Mouse (Mus musculus): ENCODE data around the gene Caln1. TPM values are rescaled to one million over a fixed set of nuclear protein-coding genes. Genes with fewer than 3 reads are reported as not detected.

The Caln1 gene
- total RNA-seq, 1 experiment, result not detected

DNA sequence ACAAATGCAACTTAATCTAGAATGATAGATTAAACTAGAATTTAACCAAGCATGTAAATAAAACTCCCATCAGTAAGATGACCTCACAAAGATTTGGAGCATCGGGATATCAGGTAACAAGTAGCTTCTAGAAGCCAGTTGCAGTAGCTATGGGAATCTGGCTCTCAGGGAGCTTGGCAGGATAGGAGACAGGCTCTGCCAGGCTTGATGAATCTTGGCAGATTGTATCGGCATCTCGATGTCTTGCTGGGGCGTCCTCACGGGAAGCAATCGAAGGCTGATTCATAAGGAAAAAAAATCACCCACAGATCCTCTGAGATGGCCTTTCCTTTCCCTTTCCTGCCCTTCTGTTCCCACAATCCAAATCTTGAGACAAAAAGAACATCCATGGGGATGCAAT, 396.5 kb downstream of the Caln1 start:
- H3K4me1 ChIP-seq (ENCODE audit: control insufficient read depth in 2 of 2, insufficient read depth in 2 of 2, low read length in 2 of 2, poor library complexity in 1 of 2), result no peaks in the 10 kb centered on the region
- no peak for DNase-seq (ENCODE audit: low read depth, low spot score)
- H3K36me3 ChIP-seq (ENCODE audit: control insufficient read depth, insufficient read depth, low read length, poor library complexity, severe bottlenecking), result no peaks in the 10 kb centered on the region
- in situ Hi-C loops (cut with MboI; ENCODE audit: low sequenced_read_pairs in 2 of 2, unreplicated experiment in 2 of 2), result no loop called here
- H3K9ac ChIP-seq (ENCODE audit: insufficient read depth, low read depth, low read length, poor library complexity, severe bottlenecking), result no peak overlapping the region
- TF ChIP-seq ZNF384 (IDR thresholded peaks at IDR 0.05; ENCODE audit: low read depth, low read length) (no peak), CHD2 (IDR thresholded peaks at IDR 0.05; ENCODE audit: low read depth, low read length) (no peak), MAFK (IDR thresholded peaks at IDR 0.05; ENCODE audit: insufficient read depth, low read depth, low read length) (no peak), HCFC1 (IDR thresholded peaks at IDR 0.05; ENCODE audit: borderline replicate concordance, insufficient read depth, low read length) (no peak), ZC3H11A (IDR thresholded peaks at IDR 0.05; ENCODE audit: borderline replicate concordance, low read depth, low read length) (no peak)
- no peak overlapping the region for H3K4me3 ChIP-seq (ENCODE audit: insufficient read depth in 1 of 2, low read depth in 1 of 2, low read length in 2 of 2, poor library complexity in 1 of 2, severe bottlenecking in 1 of 2)
- H3K27ac ChIP-seq (ENCODE audit: insufficient read depth, low read depth, low read length, poor library complexity, severe bottlenecking), result no peak overlapping the region
- H3K9me3 ChIP-seq (ENCODE audit: control insufficient read depth, insufficient read depth, low read depth, low read length), result no peaks in the 10 kb centered on the region

DNA sequence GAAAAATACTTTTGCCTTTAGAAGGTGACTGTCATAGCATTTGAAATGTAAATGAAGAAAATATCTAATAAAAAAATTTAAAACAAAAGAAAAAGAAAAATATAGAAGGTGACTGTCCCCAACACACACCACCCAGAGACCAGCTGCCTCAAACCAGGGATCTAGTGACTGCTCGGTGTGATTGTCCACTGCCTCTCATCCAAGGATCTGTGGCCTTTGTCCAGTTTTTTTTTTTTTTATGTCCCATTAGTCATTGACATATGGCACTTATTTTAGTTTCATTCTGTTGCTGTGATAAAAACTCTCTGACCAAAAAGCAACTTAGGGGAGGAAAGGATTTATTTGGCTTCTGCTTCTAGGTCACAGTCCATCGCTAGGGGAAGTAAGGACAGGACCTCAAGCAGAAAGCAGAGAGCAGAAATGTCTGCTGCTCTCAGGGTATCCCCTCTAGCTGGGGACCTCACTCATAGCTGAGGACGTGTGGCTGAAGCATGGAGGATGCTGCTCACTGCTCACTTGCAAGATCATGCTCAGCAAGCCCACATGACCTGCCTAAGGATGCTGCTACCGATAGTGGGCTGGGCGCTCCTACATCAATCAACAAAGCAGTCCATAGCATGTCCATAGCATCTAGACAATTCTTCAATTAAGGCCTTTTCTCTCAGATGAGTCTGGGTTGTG, 401.9 kb downstream of the Caln1 start:
- TF ChIP-seq ZC3H11A (IDR thresholded peaks at IDR 0.05; ENCODE audit: borderline replicate concordance, low read depth, low read length) (no peak), CHD2 (IDR thresholded peaks at IDR 0.05; ENCODE audit: low read depth, low read length) (no peak), HCFC1 (IDR thresholded peaks at IDR 0.05; ENCODE audit: borderline replicate concordance, insufficient read depth, low read length) (no peak), ZNF384 (IDR thresholded peaks at IDR 0.05; ENCODE audit: low read depth, low read length) (no peak), MAFK (IDR thresholded peaks at IDR 0.05; ENCODE audit: insufficient read depth, low read depth, low read length) (no peak)
- Histone ChIP-seq H3K27ac (ENCODE audit: insufficient read depth, low read depth, low read length, poor library complexity, severe bottlenecking) (no peak overlapping the region), H3K36me3 (ENCODE audit: control insufficient read depth, insufficient read depth, low read length, poor library complexity, severe bottlenecking) (no peaks in the 10 kb centered on the region), H3K4me3 (ENCODE audit: insufficient read depth in 1 of 2, low read depth in 1 of 2, low read length in 2 of 2, poor library complexity in 1 of 2, severe bottlenecking in 1 of 2) (no peak overlapping the region), H3K4me1 (ENCODE audit: control insufficient read depth in 2 of 2, insufficient read depth in 2 of 2, low read length in 2 of 2, poor library complexity in 1 of 2) (no peaks in the 10 kb centered on the region), H3K9ac (ENCODE audit: insufficient read depth, low read depth, low read length, poor library complexity, severe bottlenecking) (no peak overlapping the region), H3K9me3 (ENCODE audit: control insufficient read depth, insufficient read depth, low read depth, low read length) (no peaks in the 10 kb centered on the region)
- in situ Hi-C loops (cut with MboI; ENCODE audit: low sequenced_read_pairs in 2 of 2, unreplicated experiment in 2 of 2), result no loop called here
- DNase-seq (ENCODE audit: low read depth, low spot score), result no peak

DNA sequence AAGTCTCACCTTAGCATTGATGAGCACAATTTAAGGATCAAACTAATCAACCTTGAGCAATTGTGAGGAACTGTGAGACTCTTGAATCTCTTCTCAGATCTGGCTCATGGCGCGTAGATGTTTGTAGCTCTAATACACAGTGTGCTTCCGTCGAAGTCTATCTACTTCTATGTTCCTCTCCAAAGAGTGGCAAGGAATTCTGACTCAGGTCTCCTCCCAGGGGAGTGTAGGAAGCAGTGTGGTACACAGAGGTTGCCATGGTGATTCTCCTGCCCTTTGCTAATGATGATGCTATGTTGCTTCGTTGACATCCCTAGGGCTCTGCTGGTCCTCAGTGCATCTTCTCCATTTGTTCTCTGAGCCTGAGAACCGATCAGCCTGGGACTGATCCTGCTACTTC, 403.2 kb downstream of the Caln1 start:
- Histone ChIP-seq H3K9ac (ENCODE audit: insufficient read depth, low read depth, low read length, poor library complexity, severe bottlenecking) (no peak overlapping the region), H3K27ac (ENCODE audit: insufficient read depth, low read depth, low read length, poor library complexity, severe bottlenecking) (no peak overlapping the region), H3K4me1 (ENCODE audit: control insufficient read depth in 2 of 2, insufficient read depth in 2 of 2, low read length in 2 of 2, poor library complexity in 1 of 2) (no peaks in the 10 kb centered on the region), H3K9me3 (ENCODE audit: control insufficient read depth, insufficient read depth, low read depth, low read length) (no peaks in the 10 kb centered on the region), H3K4me3 (ENCODE audit: insufficient read depth in 1 of 2, low read depth in 1 of 2, low read length in 2 of 2, poor library complexity in 1 of 2, severe bottlenecking in 1 of 2) (no peak overlapping the region), H3K36me3 (ENCODE audit: control insufficient read depth, insufficient read depth, low read length, poor library complexity, severe bottlenecking) (no peaks in the 10 kb centered on the region)
- no peak for TF ChIP-seq ZC3H11A (IDR thresholded peaks at IDR 0.05; ENCODE audit: borderline replicate concordance, low read depth, low read length)
- no peak for TF ChIP-seq MAFK (IDR thresholded peaks at IDR 0.05; ENCODE audit: insufficient read depth, low read depth, low read length)
- TF ChIP-seq ZNF384 (IDR thresholded peaks at IDR 0.05; ENCODE audit: low read depth, low read length), result no peak
- no peak for TF ChIP-seq HCFC1 (IDR thresholded peaks at IDR 0.05; ENCODE audit: borderline replicate concordance, insufficient read depth, low read length)
- no peak for TF ChIP-seq CHD2 (IDR thresholded peaks at IDR 0.05; ENCODE audit: low read depth, low read length)
- in situ Hi-C loops (cut with MboI; ENCODE audit: low sequenced_read_pairs in 2 of 2, unreplicated experiment in 2 of 2), result no loop called here
- DNase-seq (ENCODE audit: low read depth, low spot score), result no peak

DNA sequence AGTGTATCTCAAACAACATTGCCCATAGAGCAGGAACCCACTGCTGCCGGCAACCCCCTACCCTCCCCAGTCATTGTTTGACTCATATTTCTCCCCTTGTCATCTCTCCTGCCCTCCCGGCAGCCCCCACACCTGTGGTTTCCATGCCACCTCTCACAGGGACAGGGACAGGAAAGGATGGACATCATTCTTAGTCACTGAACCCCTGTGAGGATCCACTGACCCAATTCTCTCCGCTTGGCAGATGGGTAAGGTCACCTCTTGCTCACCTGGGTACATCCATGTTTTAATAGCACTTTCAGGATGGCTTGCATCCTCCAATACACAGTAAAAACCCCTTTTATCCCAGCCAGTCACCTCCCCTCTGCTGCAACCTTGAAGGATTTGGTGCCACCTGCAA, 405.7 kb downstream of the Caln1 start:
- no peak for DNase-seq (ENCODE audit: low read depth, low spot score)
- Histone ChIP-seq H3K36me3 (ENCODE audit: control insufficient read depth, insufficient read depth, low read length, poor library complexity, severe bottlenecking) (no peaks in the 10 kb centered on the region), H3K9ac (ENCODE audit: insufficient read depth, low read depth, low read length, poor library complexity, severe bottlenecking) (no peak overlapping the region), H3K4me1 (ENCODE audit: control insufficient read depth in 2 of 2, insufficient read depth in 2 of 2, low read length in 2 of 2, poor library complexity in 1 of 2) (no peaks in the 10 kb centered on the region), H3K27ac (ENCODE audit: insufficient read depth, low read depth, low read length, poor library complexity, severe bottlenecking) (no peak overlapping the region), H3K4me3 (ENCODE audit: insufficient read depth in 1 of 2, low read depth in 1 of 2, low read length in 2 of 2, poor library complexity in 1 of 2, severe bottlenecking in 1 of 2) (no peak overlapping the region), H3K9me3 (ENCODE audit: control insufficient read depth, insufficient read depth, low read depth, low read length) (no peaks in the 10 kb centered on the region)
- in situ Hi-C loops (cut with MboI; ENCODE audit: low sequenced_read_pairs in 2 of 2, unreplicated experiment in 2 of 2), result no loop called here
- no peak for TF ChIP-seq MAFK (IDR thresholded peaks at IDR 0.05; ENCODE audit: insufficient read depth, low read depth, low read length)
- TF ChIP-seq ZNF384 (IDR thresholded peaks at IDR 0.05; ENCODE audit: low read depth, low read length), result no peak
- TF ChIP-seq HCFC1 (IDR thresholded peaks at IDR 0.05; ENCODE audit: borderline replicate concordance, insufficient read depth, low read length), result no peak
- no peak for TF ChIP-seq CHD2 (IDR thresholded peaks at IDR 0.05; ENCODE audit: low read depth, low read length)
- no peak for TF ChIP-seq ZC3H11A (IDR thresholded peaks at IDR 0.05; ENCODE audit: borderline replicate concordance, low read depth, low read length)
